Mouse (Mus musculus) inflammation-experienced regulatory T-cells, adult 6 months (primary cell): ENCODE data around the gene Gm20908. TPM values are rescaled to one million over a fixed set of nuclear protein-coding genes. Genes with fewer than 3 reads are reported as not detected.
"Not testable (repeated sequence)": the region's sequence is repeated elsewhere in the genome, so short reads cannot be mapped to it uniquely, and the experiment has no call there.

Experiments used
- ATAC-seq: one replicate; pipeline ENCODE4 v1.8.0; 2017
- polyA plus RNA-seq, 3 experiments: library from polyadenylated mRNA; unstranded; fragments of 100-300 nt; shearing (Covaris generic); gene quantifications; one replicate each; pipeline ENCODE4 v1.2.1; 2017

Gene Gm20908
- polyA plus RNA-seq, result not detected

DNA sequence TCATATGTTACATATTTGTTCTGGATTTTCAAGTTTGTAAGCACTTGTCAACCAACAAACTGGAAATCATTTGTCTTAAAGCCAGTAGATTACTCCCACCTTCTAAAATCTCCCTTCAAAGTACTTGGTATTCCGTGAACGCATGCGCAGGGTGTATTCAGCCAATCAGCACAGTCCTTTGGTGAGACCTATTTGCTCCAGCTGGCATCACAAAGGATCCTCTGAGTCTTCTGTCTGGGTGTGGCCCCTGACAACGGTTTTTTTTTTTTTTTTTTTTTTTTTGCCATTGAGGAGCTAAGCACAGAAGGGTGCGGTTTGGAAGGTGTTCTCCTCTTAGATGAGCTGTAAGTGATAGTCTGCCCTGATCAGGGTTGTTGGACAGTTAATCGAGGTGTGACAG lies at the start of gene Gm20908:
TSS of gene Gm20908 (plus strand) at position 301 of the 400 bp plus-strand sequence.
- not testable (repeated sequence) for ATAC-seq
